Mouse (Mus musculus): ENCODE data around the gene Stt3b.
A peak's percentile ranks its signal among the peaks of the same experiment; 100 is the strongest.

Gene Stt3b

GRCm38 (mm10) chr9:115271556-115271955, 38.7 kb downstream of the Stt3b start:
- no peak for DNase-seq (ENCODE audit: low spot score in 2 of 2)

DNA sequence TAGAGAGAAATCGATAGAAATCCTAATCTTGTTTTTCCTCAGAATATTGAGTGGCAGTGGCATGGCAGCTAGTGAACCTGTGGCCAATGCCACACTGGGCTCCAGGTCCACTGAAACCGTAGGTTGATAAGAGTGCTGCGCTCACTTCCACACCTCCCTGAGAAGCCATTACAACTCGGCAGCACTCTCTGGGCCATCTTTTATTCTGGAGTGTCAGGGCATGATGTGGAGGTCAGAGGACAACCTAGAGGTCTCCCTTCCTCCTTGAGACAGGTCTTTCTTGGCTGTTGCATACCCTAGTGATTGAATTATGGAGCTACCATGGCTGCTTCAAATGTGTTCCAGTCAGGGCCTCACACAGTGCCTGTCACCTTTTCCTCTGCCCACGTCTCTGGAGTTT, 48.3 kb downstream of the Stt3b start:
- DNase-seq (ENCODE audit: low spot score in 2 of 2), result no peak

DNA sequence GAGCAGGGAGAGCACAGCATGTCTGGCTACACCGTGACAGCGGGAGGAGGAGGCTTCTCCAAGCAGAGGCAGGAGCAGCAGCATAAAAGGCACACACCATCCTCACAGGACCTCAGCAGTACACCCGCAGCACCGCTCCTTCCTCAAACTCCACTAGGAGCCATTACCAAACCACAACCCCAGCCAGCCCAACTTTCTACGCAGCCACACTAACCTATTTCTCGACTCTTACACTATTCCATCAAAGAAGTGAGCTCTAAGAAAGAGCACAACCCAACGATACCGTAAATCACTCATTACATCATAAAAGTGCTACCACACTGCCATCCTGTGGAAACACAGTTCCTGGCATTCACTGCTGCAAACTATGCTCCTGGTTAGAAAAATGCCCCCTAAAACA, 48.8 kb downstream of the Stt3b start:
- DNase-seq (ENCODE audit: low spot score in 2 of 2), result no peak

GRCm38 (mm10) chr9:115260464-115260863, 49.8 kb downstream of the Stt3b start:
- no peak for DNase-seq (ENCODE audit: low spot score in 2 of 2)

DNA sequence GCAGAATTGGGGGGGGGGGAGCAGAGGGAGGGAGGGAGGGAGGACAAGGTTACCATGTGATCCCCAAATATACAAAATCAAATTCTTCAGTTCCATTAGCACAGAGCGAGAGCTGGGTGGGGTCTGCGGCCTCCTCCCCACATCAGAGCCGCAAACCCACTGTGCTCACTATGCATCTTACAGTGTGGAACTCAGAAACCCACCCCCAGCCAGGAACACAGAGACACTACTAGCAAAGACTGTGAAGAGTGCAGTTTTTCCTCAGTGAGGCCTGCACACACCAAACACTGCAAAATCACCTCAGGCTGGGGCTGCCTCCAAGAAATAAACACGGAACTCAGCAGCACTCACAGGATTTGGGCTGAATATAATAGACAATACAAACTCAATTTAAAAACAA, 50.4 kb downstream of the Stt3b start:
- DNase-seq (ENCODE audit: low spot score in 2 of 2), result no peak

- no peak for DNase-seq (ENCODE audit: low spot score in 2 of 2)
These were observed 52.4 kb downstream of the Stt3b start for GRCm38 (mm10) chr9:115257733-115258286.

- DNase-seq (ENCODE audit: low spot score in 2 of 2), result no peak
These were observed 61.1 kb downstream of the Stt3b start for GRCm38 (mm10) chr9:115249145-115249544.

DNA sequence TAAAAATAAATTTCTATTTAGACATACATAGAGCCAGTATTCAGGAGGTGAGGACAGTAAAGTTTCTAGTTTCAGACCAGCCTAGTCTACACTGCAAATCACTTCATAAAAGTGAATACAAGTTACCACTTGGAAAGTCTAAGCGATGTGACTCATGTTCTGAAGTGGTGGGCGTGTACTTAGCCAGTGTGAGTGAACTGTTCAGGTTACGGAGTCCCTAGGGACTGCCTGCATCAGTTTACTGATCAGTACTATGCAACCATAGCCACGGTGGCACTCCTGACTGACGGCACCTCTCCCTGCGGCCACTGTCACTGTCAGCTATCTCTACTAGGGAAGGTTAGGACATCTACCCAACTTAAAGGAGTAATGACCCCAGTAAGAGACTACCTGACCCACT, 65.1 kb downstream of the Stt3b start:
- DNase-seq (ENCODE audit: low spot score in 2 of 2), result no peak

DNA sequence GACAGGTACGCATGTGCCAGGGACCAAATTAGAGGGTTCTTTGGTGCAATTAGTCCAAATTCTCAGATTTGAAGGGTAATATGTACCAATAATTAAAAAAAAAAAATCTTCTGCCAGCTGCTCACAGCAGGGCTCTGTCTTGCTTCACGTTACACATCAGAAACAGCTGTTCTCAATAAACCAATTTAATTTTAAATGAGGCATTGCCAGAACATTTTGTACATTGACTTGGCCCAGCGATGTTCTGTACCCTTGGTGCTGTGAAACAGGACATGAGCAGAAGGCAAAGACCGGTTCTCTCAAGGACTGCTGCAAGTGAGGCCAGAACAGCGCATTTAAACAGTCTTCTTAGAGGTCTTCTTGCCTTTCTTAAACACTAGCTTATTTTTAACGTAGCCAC, 66.6 kb downstream of the Stt3b start:
- DNase-seq (ENCODE audit: low spot score in 2 of 2), result no peak

DNA sequence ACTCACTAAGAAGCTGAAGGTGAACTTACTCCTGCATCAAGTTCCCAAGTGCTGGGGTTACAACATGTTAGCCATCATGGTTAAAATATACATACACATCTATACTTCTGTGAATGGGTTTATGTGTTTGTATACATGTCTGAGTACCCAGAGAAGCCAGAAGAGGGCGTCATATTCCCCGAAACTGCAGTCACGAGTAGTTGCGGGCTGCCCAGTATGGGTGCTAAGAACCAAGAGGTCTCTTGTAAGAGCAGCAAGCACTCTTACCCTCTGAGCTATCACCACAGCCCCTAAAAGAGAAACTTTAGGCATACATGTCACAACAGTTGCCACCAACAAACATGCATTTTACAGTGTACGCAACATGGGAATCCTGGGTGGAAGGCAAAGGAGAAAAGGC, 70.4 kb downstream of the Stt3b start:
- DNase-seq (ENCODE audit: low spot score in 2 of 2), result no peak

DNA sequence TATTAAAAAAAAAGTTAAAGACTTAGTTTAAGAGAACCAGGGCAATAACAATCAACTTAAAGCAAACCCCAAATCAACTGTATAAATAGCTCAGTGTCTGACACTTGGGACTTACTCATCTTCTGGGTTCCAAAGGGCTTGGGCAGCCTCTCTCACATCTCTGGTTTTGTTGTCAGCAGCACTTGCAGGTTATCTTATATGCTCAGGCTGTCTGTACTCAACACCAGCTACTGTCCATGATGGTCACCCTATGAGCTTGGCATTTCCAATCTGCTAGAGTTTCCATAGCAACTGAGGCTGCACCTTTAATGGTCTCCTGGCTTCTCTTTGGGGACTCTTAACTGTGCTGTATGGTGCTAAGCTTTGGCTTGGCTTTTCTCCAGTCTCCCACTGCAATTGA, 72.3 kb downstream of the Stt3b start:
- DNase-seq (ENCODE audit: low spot score in 2 of 2), result no peak

DNA sequence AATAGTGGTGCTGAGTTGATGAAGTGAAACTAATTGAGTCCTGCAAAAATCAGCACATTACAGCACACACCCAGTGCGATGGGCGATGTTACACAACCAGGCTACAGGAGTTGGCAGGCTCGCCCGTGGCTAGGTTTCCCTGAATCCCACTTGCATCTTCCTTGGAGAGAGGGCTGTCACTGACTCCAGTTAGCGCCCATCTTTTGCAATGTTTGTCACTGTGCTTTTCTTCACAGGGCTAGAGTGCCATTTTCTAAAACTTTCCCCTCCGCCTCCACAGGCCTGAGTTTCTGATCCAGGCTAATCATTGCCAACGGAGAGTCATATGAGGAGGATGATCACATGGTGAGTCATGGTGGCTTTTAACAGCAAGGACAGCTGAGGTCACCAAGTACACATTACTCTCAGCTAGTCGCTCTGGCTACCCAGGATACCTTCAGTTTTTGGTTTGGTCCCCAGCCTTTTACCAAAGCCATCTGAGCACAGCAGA, 73.8 kb downstream of the Stt3b start:
- DNase-seq (ENCODE audit: low spot score in 2 of 2), result peak; percentile 17 to 53

- DNase-seq (ENCODE audit: low spot score in 2 of 2), result no peak
These were observed 75.7 kb downstream of the Stt3b start for GRCm38 (mm10) chr9:115234561-115234960.

- no peak for DNase-seq (ENCODE audit: low spot score in 2 of 2)
These were observed 76.5 kb downstream of the Stt3b start for GRCm38 (mm10) chr9:115233721-115234120.

DNA sequence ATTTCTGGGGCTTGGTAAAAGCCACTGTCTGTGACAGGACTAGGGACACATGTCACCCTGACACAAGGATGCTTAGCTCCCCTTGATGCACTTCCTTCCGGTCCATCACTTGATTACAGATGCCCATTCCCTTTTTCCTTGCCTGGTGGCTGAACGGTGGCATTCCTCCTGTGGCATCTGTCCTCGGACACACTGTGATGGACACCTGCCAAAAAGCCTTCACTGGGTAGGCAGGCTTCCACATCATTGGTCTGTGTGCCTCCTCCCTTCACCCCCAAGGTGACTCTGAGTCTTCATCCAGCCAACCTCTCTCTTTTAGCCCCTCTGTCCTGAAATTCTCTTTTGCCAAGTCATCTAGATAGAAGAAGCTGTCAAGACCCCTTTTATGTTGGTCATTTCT, 78.7 kb downstream of the Stt3b start:
- no peak for DNase-seq (ENCODE audit: low spot score in 2 of 2)

DNA sequence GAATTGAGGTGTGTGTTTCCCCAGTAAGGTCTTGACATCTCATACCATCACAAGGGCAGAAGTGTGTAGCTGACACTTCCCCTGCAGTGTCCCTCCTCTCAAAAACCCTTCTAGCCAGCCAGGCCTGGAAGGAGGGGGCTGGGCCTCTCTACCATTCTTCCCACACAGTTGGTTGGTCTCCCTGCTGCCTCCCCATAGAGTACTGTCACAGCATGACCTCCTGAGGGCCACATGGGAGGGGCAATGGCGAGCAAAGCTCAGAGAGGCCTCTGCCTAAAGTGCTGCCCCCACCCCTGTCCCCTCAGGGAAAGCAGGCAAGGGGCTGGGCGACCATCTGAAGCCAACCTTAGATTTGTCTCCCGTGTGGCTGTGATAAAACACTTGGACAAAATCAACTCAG, 80.1 kb downstream of the Stt3b start:
- DNase-seq (ENCODE audit: low spot score in 2 of 2), result no peak

- no peak for DNase-seq (ENCODE audit: low spot score in 2 of 2)
These were observed 80.5 kb downstream of the Stt3b start for GRCm38 (mm10) chr9:115229676-115230075.

DNA sequence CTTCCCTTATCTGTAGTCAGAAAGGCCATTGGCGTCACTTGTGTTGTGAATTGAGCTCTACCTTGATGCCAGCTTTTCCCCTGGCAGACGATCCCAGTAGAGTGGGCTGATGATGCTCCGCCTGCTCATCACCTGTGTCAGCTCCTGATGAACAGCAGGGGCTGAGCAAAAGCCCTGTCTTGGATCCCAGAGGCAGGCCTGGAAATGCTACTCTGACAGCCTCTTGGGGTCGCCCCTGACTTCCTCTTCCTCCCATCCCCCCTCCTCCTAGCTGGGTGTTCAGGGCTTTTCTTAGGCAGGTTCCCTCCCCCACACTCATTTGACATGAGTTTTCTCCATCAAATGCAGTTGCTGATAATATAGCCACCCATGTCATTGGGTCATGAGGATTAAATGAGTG, 81.1 kb downstream of the Stt3b start:
- DNase-seq (ENCODE audit: low spot score in 2 of 2), result no peak

DNA sequence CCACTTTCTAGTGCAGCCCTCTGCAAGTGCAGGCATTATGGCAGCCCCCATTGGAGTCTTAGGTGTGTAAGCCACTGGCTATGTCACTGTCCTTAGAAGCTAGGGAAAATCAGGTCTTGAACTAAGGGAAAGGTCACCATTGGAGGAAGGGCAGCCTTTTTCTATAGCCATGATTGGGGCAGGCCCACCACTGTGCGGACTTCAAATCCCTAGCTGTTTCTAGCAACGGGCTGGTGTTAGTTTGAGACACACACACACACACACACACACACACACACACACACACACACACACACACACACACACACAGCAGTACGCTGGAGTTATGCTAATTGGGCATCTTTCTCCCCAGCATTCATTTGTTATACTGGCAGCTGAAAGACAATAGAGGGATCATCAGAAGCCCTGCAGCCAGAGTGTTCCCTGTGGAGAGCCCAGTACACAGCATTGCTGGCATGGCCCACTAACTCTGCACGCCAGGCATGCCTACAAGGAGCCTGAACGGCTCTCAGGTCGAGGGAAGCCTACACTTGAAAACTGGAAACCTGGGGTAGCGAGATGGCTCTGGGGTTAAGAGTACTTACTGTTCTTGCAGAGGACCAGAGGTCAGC, 85.4 kb downstream of the Stt3b start:
- DNase-seq (ENCODE audit: low spot score in 2 of 2), result no peak

GRCm38 (mm10) chr9:115221265-115221664, 89.0 kb downstream of the Stt3b start:
- no peak for DNase-seq (ENCODE audit: low spot score in 2 of 2)

DNA sequence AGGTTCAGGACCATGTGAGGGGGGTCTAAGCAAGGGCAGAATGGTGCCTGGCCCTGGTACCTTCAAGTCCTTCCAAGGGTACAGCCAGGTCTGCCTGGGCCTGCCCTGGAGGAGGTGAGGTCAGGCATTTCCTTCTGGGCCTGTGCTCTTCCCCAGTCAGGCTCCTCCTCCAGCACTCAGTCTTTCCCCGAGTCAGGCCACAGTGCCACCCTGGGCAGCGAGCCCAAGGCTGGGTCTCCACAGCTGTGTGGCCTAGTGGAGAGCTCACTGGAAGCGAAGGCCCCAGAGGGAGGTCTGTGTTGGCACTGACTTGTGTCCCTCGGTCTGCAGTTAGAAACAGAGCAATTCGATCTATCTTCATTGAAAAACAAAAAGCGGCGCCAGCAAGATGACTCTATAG, 89.8 kb downstream of the Stt3b start:
- no peak for DNase-seq (ENCODE audit: low spot score in 2 of 2)

- DNase-seq (ENCODE audit: low spot score in 2 of 2), result no peak
These were observed 92.2 kb downstream of the Stt3b start for GRCm38 (mm10) chr9:115217984-115218383.

DNA sequence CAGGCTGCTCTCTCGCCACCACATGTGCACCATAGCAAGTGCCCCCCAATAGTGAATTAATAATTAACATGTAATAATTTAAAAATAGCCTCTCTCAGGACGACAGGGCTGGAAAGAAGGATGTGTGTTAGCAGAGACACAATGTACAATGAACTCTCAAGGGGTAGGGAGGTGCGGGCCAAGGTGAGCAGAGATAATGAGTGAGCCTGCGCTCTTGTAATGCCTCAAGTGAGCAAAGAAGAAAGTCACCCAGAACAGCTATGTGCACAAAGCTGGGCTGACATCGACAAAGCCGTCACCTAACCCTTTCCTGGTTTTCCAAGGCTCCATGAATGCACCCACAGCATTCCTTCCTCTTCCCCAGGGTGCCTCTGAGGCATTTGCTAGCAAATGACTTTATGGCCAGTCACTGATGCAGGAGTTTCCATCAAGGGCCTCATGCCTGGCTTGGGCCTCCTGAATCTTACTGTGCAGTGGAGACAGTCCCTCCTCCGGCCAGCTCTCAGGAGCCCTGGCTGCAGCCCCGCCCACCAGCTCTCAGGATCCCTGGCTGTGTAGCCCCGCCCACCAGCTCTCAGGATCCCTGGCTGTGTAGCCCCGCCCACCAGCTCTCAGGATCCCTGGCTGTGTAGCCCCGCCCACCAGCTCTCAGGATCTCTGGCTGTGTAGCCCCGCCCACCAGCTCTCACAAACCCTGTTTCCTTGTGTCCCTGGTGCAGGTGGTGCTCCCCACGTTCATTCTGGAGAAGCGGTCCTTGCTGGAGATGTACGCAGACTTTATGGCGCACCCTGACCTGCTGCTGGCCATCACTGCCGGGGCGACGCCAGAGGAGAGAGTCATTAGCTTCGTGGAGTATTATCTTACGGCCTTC, 94.2 kb downstream of the Stt3b start:
- DNase-seq (ENCODE audit: low spot score in 2 of 2), result no peak

Data from urinary bladder, postnatal 36 days (tissue).